Mouse (Mus musculus) forebrain, embryonic 11.5 days (tissue): ENCODE data around the gene Stil. TPM values are rescaled to one million over a fixed set of nuclear protein-coding genes. Genes with fewer than 3 reads are reported as not detected.
"Not testable (repeated sequence)": the region's sequence is repeated elsewhere in the genome, so short reads cannot be mapped to it uniquely, and the experiment has no call there.

Experiments used
- ATAC-seq: fragments of 200-750 bp; cut with Nextera tagmentation; replicated peaks from 2 replicates; pipeline ENCODE4 v1.8.0; 2017; ENCODE audit warnings: moderate TSS enrichment; ENCODE audit not compliant: low FRiP score
- DNase-seq: peaks from one replicate; pipeline ENCODE4 v3.0.0-alpha.2; 2017; ENCODE audit warnings: low spot score
- H3K27ac ChIP-seq: fragments of 300-500 bp; sonication (generic); 2 replicates; pipeline ENCODE4 v1.5.1; 2014; ENCODE audit warnings: low read depth, low read length
- H3K27me3 ChIP-seq: fragments of 300-500 bp; sonication (generic); 2 replicates; pipeline ENCODE4 v1.6.1; 2014; ENCODE audit warnings: mild to moderate bottlenecking, low read length, mixed read lengths; ENCODE audit not compliant: control insufficient read depth, insufficient read depth
- H3K36me3 ChIP-seq: fragments of 300-500 bp; sonication (generic); 2 replicates; pipeline ENCODE4 v1.6.1; 2014; ENCODE audit warnings: mild to moderate bottlenecking, low read length, moderate library complexity, mixed read lengths; ENCODE audit not compliant: control insufficient read depth, insufficient read depth
- H3K4me1 ChIP-seq: fragments of 300-500 bp; sonication (generic); replicated peaks from 2 replicates; pipeline ENCODE4 v1.6.1; 2014; ENCODE audit warnings: low read length, mixed read lengths; ENCODE audit not compliant: control insufficient read depth, insufficient read depth
- H3K4me2 ChIP-seq: fragments of 300-500 bp; sonication (generic); 2 replicates; pipeline ENCODE4 v1.6.1; 2014; ENCODE audit warnings: low read depth, mild to moderate bottlenecking, low read length, moderate library complexity, mixed read lengths; ENCODE audit not compliant: severe bottlenecking
- H3K4me3 ChIP-seq: fragments of 300-500 bp; sonication (generic); 2 replicates; pipeline ENCODE4 v1.5.1; 2014; ENCODE audit warnings: low read depth, low read length
- H3K9ac ChIP-seq: fragments of 300-500 bp; sonication (generic); 2 replicates; pipeline ENCODE4 v1.6.1; 2014; ENCODE audit warnings: low read length
- H3K9me3 ChIP-seq: fragments of 300-500 bp; sonication (generic); 2 replicates; pipeline ENCODE4 v1.6.1; 2016; ENCODE audit warnings: low read length, mixed read lengths; ENCODE audit not compliant: control insufficient read depth
- WGBS: fragments of 180-500 bp; shearing (Covaris S2); extraction: QIAGEN DNeasy Blood & Tissue Kit; methylation state at CpG from one replicate; pipeline ENCODE4 v1.1.7; 2014; 5-methylcytosine and 5-hydroxymethylcytosine counted together
- polyA plus RNA-seq: library from polyadenylated mRNA; unstranded; fragments of >200 nt; fragmentation: Nextera tagmentation; extraction: Ambion mirVana; gene quantifications from 2 replicates; pipeline ENCODE4 v1.2.1, GENCODE M21; 2014

The Stil gene
- polyA plus RNA-seq = 26.0 and 32.2 TPM in 2 replicates

DNA sequence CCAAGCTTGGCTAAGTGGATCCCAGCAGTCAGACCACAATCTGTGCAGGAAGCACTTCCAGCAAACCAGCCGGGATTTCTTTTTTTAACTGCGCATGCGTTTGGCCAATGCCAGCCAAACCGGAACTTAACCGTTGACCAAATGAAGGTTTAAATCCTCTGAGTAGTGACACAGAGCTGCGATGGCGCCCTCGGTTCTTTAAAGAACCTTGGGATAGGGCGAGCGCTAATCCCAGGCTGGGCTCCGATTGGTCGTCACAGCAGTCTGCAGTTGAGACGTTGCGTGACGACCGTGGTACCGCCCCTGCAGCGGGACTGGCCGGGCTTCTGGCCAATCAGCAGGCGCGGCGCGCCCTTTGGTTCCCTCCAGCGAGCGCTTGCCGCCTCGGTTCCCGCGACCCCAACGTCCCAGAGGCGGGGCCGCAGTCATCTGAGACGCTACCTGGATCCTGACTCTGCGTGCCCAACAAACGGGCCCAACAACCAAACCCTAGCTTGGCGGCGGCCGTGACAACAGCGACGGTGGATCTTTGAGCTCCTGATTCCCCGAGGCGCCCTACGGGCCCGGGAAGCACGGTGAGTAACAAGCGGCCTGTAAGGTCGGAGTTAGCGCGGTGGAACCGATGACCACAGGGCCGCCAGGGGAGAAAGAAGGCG is at the start of gene Stil:
TSS of gene Stil (plus strand) at position 387 of the 656 bp plus-strand sequence.
- Histone ChIP-seq H3K9ac (peak within 1 kb of the TSS; percentile 82), H3K4me2 (peak within 1 kb of the TSS; percentile 78), H3K9me3 (no peaks in the 10 kb centered on the region), H3K4me3 (peak within 1 kb of the TSS; percentile 71), H3K4me1 (peaks cover 7% of the 10 kb centered on the region; the same call in 1 of the 2 replicates), H3K27ac (peak within 1 kb of the TSS; percentile 92), H3K36me3 (no peaks in the 10 kb centered on the region; the same call in 1 of the 2 replicates), H3K27me3 (no peaks in the 10 kb centered on the region)
- WGBS = under 1% methylated on average over 52 of the region's 52 CpGs
- peak; percentile 100 for ATAC-seq
- DNase-seq = peak; percentile 98

DNA sequence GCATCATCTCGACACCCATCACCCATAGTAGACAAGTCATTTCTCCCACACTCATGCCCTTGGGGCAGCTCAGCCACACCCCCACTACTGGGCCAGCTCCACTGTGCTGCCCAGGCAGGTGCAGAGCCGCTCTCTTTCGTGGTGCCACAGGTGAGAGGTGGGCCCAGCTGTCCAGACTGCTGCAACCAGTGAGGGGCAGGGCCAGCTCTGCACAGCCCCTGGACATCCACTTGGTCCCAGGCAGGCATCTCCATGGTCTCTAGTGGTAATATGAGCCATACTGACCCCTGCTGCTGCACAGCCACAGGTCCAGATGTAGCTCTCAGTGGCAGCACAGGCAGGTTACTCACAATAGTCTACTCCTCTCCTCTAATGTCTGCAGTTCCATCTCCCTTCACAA is 46.8 kb upstream of the Stil start:
- DNase-seq = no peak
- Histone ChIP-seq H3K4me1 (no peaks in the 10 kb centered on the region), H3K9ac (no peak overlapping the region), H3K36me3 (no peaks in the 10 kb centered on the region), H3K4me2 (no peak overlapping the region), H3K4me3 (no peak overlapping the region), H3K27ac (no peak overlapping the region), H3K9me3 (no peaks in the 10 kb centered on the region), H3K27me3 (no peaks in the 10 kb centered on the region)
- ATAC-seq = no peak
- 82% methylated on average over 3 of the region's 3 CpGs for WGBS

DNA sequence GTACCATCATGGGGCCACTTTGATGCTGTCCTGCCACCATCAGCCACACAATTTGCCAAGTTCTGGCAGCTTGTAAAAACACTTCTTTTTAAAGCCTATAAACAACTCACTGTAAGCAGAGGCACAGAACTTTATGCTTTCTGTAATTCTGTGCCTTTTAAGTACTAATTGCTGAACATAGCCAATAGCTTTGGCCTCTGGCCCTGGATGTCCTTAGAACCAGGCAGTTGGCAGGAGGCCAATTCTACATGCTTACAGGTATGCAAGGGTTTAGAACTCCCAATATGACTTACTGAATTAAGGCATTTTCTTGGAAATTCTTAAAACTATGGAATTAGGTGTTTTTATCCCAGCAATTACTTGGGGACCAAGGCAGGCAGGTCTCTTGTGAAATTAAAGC is 42.6 kb upstream of the Stil start:
- ATAC-seq (no peak), DNase-seq (no peak)
- H3K27ac ChIP-seq = no peak overlapping the region
- H3K4me1 ChIP-seq = no peaks in the 10 kb centered on the region
- no peak overlapping the region for H3K9ac ChIP-seq
- H3K4me3 ChIP-seq = no peak overlapping the region
- no peak overlapping the region for H3K4me2 ChIP-seq
- no peaks in the 10 kb centered on the region for H3K27me3 ChIP-seq
- H3K36me3 ChIP-seq = no peaks in the 10 kb centered on the region; the same call in 1 of the 2 replicates
- H3K9me3 ChIP-seq = no peaks in the 10 kb centered on the region

DNA sequence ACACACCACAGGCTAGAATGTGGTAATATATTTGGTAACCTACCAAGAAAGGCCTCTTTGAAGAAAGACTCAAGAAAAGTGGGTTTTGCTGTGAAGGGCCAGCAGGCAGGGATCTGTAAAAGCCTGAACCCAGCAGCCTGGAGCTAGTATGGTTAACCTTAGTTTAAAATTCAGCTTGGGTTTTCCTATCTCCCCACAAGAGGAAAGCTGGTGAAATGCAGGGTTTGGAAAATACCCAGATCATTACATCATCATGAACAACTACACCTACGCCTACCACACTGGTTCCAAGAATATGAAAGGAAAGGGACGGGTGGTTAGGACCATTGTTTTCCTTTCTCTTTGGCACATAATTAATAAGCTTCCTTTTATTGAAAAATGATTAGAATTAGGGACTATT is 41.7 kb upstream of the Stil start:
- Histone ChIP-seq H3K4me1 (no peaks in the 10 kb centered on the region), H3K36me3 (no peaks in the 10 kb centered on the region; the same call in 1 of the 2 replicates), H3K27ac (no peak overlapping the region), H3K9me3 (no peaks in the 10 kb centered on the region), H3K9ac (no peak overlapping the region), H3K4me3 (no peak overlapping the region), H3K27me3 (no peaks in the 10 kb centered on the region), H3K4me2 (no peak overlapping the region)
- no peak for DNase-seq
- no peak for ATAC-seq
- WGBS = 90% methylated on average over 2 of the region's 2 CpGs

DNA sequence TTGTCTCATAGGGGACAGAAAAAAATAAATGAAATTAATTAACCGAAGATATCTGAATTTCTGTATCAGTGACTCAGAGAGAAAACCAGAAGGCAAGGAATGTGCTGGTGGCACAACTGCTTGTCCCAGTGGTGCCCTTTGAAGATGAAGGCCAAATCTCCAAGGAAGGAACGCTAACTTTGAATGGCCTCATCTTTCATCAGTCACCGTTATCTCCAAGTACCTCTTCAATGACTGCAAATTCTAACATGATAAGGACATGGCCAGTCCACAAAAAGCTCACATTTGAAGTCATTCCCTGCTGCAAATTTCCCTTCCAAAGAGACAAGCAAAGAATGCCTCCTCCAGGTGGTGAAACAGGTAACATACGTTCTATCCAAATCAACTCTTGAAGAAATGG is 41.2 kb upstream of the Stil start:
- H3K9me3 ChIP-seq = no peaks in the 10 kb centered on the region
- no peaks in the 10 kb centered on the region; the same call in 1 of the 2 replicates for H3K36me3 ChIP-seq
- DNase-seq = no peak
- no peak overlapping the region for H3K4me3 ChIP-seq
- no peak overlapping the region for H3K4me2 ChIP-seq
- no peak overlapping the region for H3K9ac ChIP-seq
- H3K4me1 ChIP-seq = no peaks in the 10 kb centered on the region
- WGBS = 95% methylated on average over 4 of the region's 4 CpGs
- no peaks in the 10 kb centered on the region for H3K27me3 ChIP-seq
- H3K27ac ChIP-seq = no peak overlapping the region
- ATAC-seq = no peak

DNA sequence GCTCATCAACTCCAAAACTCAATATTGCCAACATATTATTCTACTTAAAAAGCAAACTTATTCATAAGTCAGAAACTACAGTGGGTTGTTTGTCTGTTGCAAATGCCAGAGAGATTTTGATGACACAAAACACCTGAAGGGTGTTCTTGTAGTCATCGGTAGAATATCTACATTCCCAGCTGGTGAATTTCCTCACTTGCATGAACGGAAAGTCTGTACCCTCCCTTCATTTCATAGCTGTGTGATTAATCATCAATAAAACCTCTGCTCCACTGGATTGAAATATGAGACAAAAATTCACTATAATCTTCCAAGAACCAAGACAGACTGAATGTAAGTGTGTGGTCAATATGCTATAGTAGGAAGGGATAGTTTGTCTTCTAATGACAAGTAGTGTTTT is 40.4 kb upstream of the Stil start:
- H3K9me3 ChIP-seq = no peaks in the 10 kb centered on the region
- no peak for ATAC-seq
- H3K27me3 ChIP-seq = no peaks in the 10 kb centered on the region
- WGBS = 94% methylated on average over 2 of the region's 2 CpGs
- no peak overlapping the region for H3K4me2 ChIP-seq
- H3K9ac ChIP-seq = no peak overlapping the region
- H3K4me3 ChIP-seq = no peak overlapping the region
- H3K4me1 ChIP-seq = no peaks in the 10 kb centered on the region
- no peak overlapping the region for H3K27ac ChIP-seq
- H3K36me3 ChIP-seq = no peaks in the 10 kb centered on the region; the same call in 1 of the 2 replicates
- no peak for DNase-seq

DNA sequence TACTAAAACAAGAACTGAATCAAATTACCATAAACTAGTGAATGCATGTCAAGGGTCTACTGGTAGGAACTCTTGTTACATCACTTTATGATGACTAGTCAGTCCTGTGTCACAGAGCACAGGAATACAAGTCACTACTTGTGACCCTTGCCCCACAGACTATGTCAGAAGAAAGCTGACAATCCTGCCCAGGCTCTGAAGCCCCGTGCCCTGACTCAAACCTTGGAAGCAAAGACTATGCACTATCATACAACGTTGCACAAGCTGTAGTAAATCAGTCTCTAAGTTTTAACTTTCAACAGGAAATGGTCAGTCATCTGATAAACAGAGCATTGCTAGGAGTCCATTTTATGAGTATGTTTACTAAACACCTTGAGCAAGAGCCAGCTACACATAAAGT is 39.1 kb upstream of the Stil start:
- H3K36me3 ChIP-seq, H3K4me3 ChIP-seq, H3K27me3 ChIP-seq, H3K4me2 ChIP-seq, H3K9ac ChIP-seq, H3K9me3 ChIP-seq, ATAC-seq, H3K4me1 ChIP-seq, H3K27ac ChIP-seq, DNase-seq: not testable (repeated sequence)
- 94% methylated on average over 2 of the region's 2 CpGs for WGBS

DNA sequence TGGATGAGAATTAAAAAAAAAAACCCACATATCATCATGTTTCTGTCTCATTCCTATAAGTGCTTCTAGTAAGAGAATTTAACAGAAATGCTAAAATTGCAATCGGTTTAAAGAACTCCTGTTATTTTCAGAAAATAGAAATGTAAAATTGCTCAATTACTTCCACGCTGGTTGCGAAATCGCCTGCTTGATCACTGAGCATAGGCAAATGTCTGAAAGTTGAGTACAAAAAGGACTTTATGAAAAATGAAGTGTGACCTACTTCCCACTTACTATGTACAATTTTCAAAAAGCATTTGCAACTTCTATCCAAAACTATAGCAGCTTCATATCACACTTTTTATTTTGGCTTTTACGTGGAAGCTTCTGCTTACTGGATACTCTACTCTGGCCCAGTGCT is 29.2 kb upstream of the Stil start:
- Histone ChIP-seq H3K36me3 (peaks cover 2% of the 10 kb centered on the region; the same call in 1 of the 2 replicates), H3K27me3 (no peaks in the 10 kb centered on the region), H3K27ac (no peak overlapping the region), H3K9ac (no peak overlapping the region), H3K4me3 (no peak overlapping the region), H3K9me3 (no peaks in the 10 kb centered on the region), H3K4me2 (no peak overlapping the region), H3K4me1 (no peaks in the 10 kb centered on the region)
- DNase-seq = no peak
- WGBS = 97% methylated on average over 5 of the region's 5 CpGs
- ATAC-seq = no peak

DNA sequence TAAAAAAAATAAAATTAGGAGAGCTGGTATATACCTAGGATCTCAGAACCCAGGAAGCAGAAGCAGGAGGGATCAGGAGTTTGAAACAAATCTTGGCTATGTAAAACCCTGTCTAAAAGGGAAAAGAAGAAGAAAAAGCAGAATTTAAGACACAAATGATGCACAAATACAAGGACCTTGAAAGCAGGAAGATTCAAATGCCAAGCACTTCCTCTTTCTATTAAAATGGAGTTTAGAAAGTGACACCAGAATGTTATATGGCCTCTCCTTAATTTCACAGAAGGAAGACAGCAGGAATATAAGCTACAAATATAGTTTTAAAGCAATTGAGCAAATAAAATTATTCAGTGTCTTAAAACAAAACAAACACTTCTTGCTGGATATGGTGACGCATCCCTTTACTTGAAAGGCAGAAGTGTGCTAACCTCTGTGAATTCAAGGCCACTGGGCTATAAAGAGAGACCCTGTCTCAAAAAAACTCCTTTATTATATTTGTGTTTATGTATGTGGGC is 26.7 kb upstream of the Stil start:
- Histone ChIP-seq H3K9ac (no peak overlapping the region), H3K27me3 (no peaks in the 10 kb centered on the region), H3K36me3 (no peaks in the 10 kb centered on the region; the same call in 1 of the 2 replicates), H3K4me1 (no peaks in the 10 kb centered on the region), H3K9me3 (no peaks in the 10 kb centered on the region), H3K27ac (no peak overlapping the region), H3K4me3 (no peak overlapping the region), H3K4me2 (no peak overlapping the region)
- ATAC-seq (no peak), DNase-seq (no peak)
- WGBS = 91% methylated on average over 1 of the region's 1 CpGs
